Mouse (Mus musculus) c-Kit-positive CD71-positive TER-119-positive erythroid progenitor cells, embryonic 14.5 days (primary cell): Measurements from ENCODE around the gene Frmpd1.

ENCODE experiments used
- DNase-seq: peaks from one replicate; pipeline ENCODE4 v3.0.0-alpha.2; 2013; ENCODE audit warnings: low spot score

The Frmpd1 gene

GRCm38 (mm10) chr4:45241330-45241729 lies 56.7 kb downstream of the Frmpd1 start:
- peak; percentile 4 for DNase-seq

GRCm38 (mm10) chr4:45242163-45242562 lies 57.5 kb downstream of the Frmpd1 start:
- no peak for DNase-seq

GRCm38 (mm10) chr4:45243211-45243902 lies 58.7 kb downstream of the Frmpd1 start:
- DNase-seq: peak; percentile 48

GRCm38 (mm10) chr4:45251265-45251664 lies 66.6 kb downstream of the Frmpd1 start:
- DNase-seq: no peak

- no peak for DNase-seq
Measured at GRCm38 (mm10) chr4:45252861-45253262, 68.2 kb downstream of the Frmpd1 start.

- DNase-seq: no peak
Measured at GRCm38 (mm10) chr4:45253839-45254601, 69.3 kb downstream of the Frmpd1 start.

- no peak for DNase-seq
Measured at GRCm38 (mm10) chr4:45259232-45259832, 74.7 kb downstream of the Frmpd1 start.

- no peak for DNase-seq
Measured at GRCm38 (mm10) chr4:45261551-45261950, 76.9 kb downstream of the Frmpd1 start.

GRCm38 (mm10) chr4:45267883-45268282 lies 83.2 kb downstream of the Frmpd1 start:
- DNase-seq: peak; percentile 46

GRCm38 (mm10) chr4:45271041-45271452 lies 86.4 kb downstream of the Frmpd1 start:
- no peak for DNase-seq

- no peak for DNase-seq
Measured at GRCm38 (mm10) chr4:45275770-45276169, 91.1 kb downstream of the Frmpd1 start.

GRCm38 (mm10) chr4:45279292-45279691 lies 94.6 kb downstream of the Frmpd1 start:
- DNase-seq: no peak

GRCm38 (mm10) chr4:45279981-45280548 lies 95.4 kb downstream of the Frmpd1 start:
- peak; percentile 41 for DNase-seq

GRCm38 (mm10) chr4:45286318-45286717 lies 101.6 kb downstream of the Frmpd1 start:
- no peak for DNase-seq

- DNase-seq: no peak
Measured at GRCm38 (mm10) chr4:45287906-45288305, 103.2 kb downstream of the Frmpd1 start.

- DNase-seq: peak; percentile 74
Measured at GRCm38 (mm10) chr4:45296662-45297564, 112.2 kb downstream of the Frmpd1 start, which contains the start of gene Trmt10b. Gene Trmt10b (plus strand): TSS chr4:45297127.

- DNase-seq: no peak
Measured at GRCm38 (mm10) chr4:45305536-45305935, 120.9 kb downstream of the Frmpd1 start.

GRCm38 (mm10) chr4:45308046-45308445 lies 123.4 kb downstream of the Frmpd1 start:
- peak; percentile 14 for DNase-seq

- DNase-seq: no peak
Measured at GRCm38 (mm10) chr4:45308606-45309005, 123.9 kb downstream of the Frmpd1 start.

- no peak for DNase-seq
Measured at GRCm38 (mm10) chr4:45311056-45311455, 126.4 kb downstream of the Frmpd1 start.

GRCm38 (mm10) chr4:45320159-45320816 lies 135.6 kb downstream of the Frmpd1 start:
- DNase-seq: peak; percentile 70
